Mouse (Mus musculus): Measurements from ENCODE around the gene Olfr71. TPM values are rescaled to one million over a fixed set of nuclear protein-coding genes. Genes with fewer than 3 reads are reported as not detected.
A peak's percentile ranks its signal among the peaks of the same experiment; 100 is the strongest.

The Olfr71 gene
- polyA plus RNA-seq, 1 experiment, result not detected

DNA sequence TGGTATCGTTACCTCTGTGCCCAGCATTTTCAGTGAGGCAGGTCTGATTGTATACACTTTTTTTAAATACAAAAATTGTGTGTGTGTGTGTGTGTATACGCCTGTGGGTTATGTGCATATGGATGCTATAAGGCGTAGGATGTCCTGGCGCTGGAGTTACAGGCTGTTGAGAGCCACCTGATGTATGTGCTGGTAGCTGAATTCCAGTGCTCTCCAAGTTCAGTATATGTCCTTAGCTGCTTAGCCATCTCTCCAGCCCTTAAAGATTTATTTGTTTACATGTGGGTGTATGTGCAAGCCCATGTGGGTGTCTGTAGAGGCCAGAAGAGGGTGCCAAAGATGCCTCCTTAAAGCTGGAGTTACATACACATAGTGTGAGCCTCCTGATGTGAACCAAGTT, 52.9 kb downstream of the Olfr71 start:
- Histone ChIP-seq H3K4me1 (ENCODE audit: control insufficient read depth, insufficient read depth, insufficient read length, low read length) (0 out of 2 replicates have a peak, but pooled peaks cover 2% of the 10 kb centered on the region), H3K27ac (ENCODE audit: insufficient read depth, low read depth, low read length) (no peak overlapping the region), H3K27me3 (ENCODE audit: control insufficient read depth, insufficient read depth, low read length) (no peaks in the 10 kb centered on the region), H3K4me3 (ENCODE audit: low read depth, low read length) (no peak overlapping the region), H3K36me3 (ENCODE audit: control insufficient read depth, insufficient read depth, low read length) (no peaks in the 10 kb centered on the region)
- TF ChIP-seq POLR2A (IDR thresholded peaks at IDR 0.05; ENCODE audit: low read depth, low read length), result no peak
- TF ChIP-seq CTCF (IDR thresholded peaks at IDR 0.05; ENCODE audit: extremely low read depth, insufficient read length, insufficient replicate concordance, low read depth, low read length), result no peak
- 62% methylated on average over 4 of the region's 4 CpGs for WGBS

DNA sequence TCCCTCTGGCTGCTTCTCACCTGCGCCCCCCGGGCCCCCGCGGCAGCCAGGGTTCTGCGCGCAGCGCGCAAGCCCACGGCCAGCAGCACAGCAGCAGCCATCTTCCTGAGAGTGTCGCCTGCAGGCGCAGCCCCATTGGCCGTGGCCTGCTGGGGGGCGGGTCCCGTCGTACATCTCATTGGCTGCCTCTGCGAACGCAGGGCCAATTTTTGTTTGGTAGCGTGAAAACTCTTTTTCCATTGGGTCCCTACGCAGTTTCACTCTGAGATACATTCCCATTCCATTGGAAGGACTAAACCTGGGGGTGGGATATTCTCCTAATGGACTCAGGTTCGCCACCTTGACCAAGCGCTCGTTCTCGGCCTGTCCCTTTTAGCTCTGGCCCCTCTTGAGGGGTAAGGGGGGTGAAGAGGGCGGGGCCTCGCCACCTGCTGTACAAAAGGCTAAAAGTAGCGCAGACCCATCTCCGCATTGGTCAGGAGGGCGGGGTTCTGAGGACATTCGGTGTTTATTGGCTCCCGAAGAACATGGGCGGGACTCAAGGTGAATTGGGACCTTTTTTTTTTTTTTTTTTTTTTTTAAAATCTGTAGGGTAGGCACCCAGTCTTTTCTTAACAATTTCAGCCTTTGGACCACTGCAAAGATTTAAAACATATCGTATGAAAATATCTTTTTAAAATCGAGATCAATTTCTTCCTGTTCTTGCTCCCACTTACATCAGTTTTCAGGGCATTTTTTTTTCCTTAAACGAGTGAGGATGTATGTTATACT, 53.5 kb downstream of the Olfr71 start, which contains the start of gene Hint2:
Hint2 (minus strand) TSS at position 128 of the 771 bp plus-strand sequence.
- Histone ChIP-seq H3K27ac (ENCODE audit: insufficient read depth, low read depth, low read length) (peak within 1 kb of the TSS; percentile 66), H3K4me3 (ENCODE audit: low read depth, low read length) (peak within 1 kb of the TSS; percentile 93), H3K4me1 (ENCODE audit: control insufficient read depth, insufficient read depth, insufficient read length, low read length) (0 out of 2 replicates have a peak, but pooled peaks cover 2% of the 10 kb centered on the region), H3K36me3 (ENCODE audit: control insufficient read depth, insufficient read depth, low read length) (no peaks in the 10 kb centered on the region), H3K27me3 (ENCODE audit: control insufficient read depth, insufficient read depth, low read length) (no peaks in the 10 kb centered on the region)
- TF ChIP-seq POLR2A (IDR thresholded peaks at IDR 0.05; ENCODE audit: low read depth, low read length) (peak; percentile 74), CTCF (IDR thresholded peaks at IDR 0.05; ENCODE audit: extremely low read depth, insufficient read length, insufficient replicate concordance, low read depth, low read length) (0 out of 2 replicates have a peak, but pooled peaks have one; percentile 20)
- under 1% methylated on average over 34 of the region's 34 CpGs for WGBS

DNA sequence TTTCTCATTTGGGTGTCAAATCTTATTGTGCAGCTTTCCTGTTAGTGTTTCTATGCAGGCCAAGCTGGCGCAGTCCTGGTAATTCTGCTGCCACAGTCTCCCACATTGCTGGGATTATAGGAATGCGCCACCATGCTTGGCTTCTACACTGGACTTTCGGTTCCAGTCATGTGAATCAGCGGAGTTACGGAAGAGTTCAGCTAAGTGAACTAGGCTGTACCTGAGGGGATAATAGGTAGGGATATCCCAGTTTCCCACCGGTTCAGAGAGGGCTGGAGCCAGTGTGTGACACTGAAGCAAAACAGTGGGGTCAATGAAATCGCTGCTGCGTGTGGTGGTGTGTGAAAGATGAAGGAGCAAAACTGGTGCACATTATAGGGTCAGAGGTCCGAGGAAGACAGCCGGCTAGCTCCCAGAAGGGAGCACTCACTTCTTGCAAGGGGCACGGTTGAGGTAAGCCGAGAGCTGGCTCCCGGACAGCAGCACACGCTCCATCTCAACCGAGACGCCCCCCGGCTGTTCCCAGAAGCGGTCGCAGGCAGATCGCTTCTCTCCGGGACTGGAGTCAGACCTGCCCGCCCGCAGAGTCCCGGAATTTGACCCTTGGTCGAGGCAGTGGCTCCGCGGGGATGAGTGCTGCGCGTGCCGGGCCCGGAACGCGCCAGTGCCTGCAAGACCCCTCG, 54.3 kb downstream of the Olfr71 start:
- TF ChIP-seq POLR2A (IDR thresholded peaks at IDR 0.05; ENCODE audit: low read depth, low read length) (no peak), CTCF (IDR thresholded peaks at IDR 0.05; ENCODE audit: extremely low read depth, insufficient read length, insufficient replicate concordance, low read depth, low read length) (no peak)
- Histone ChIP-seq H3K36me3 (ENCODE audit: control insufficient read depth, insufficient read depth, low read length) (no peaks in the 10 kb centered on the region), H3K27ac (ENCODE audit: insufficient read depth, low read depth, low read length) (peak overlapping the region; percentile 66), H3K4me3 (ENCODE audit: low read depth, low read length) (peak overlapping the region; percentile 93), H3K4me1 (ENCODE audit: control insufficient read depth, insufficient read depth, insufficient read length, low read length) (0 out of 2 replicates have a peak, but pooled peaks cover 2% of the 10 kb centered on the region), H3K27me3 (ENCODE audit: control insufficient read depth, insufficient read depth, low read length) (no peaks in the 10 kb centered on the region)
- WGBS, result 3% methylated on average over 34 of the region's 34 CpGs

Other genes starting within 250 kb of the Olfr71 start
- gene Sit1, start 226.5 kb downstream of the Olfr71 start, polyA plus RNA-seq (2012; rRNA removed), result 0.96 and 1.9 TPM in 2 replicates
- 365 and 503 TPM in 2 replicates for gene Ccdc107, start 217.4 kb downstream of the Olfr71 start, polyA plus RNA-seq (2012; rRNA removed)
- 21.6 and 38.3 TPM in 2 replicates for gene Arhgef39, start 210.6 kb downstream of the Olfr71 start, polyA plus RNA-seq (2012; rRNA removed)
- 36.6 and 47.7 TPM in 2 replicates for gene Car9, start 203.3 kb downstream of the Olfr71 start, polyA plus RNA-seq (2012; rRNA removed)
- gene Tpm2, start 186.5 kb downstream of the Olfr71 start, polyA plus RNA-seq (2012; rRNA removed), result 31.6 and 37.0 TPM in 2 replicates
- gene Creb3, start 147.9 kb downstream of the Olfr71 start, polyA plus RNA-seq (2012; rRNA removed), result 66.9 and 133 TPM in 2 replicates
- gene Tln1, start 147.6 kb downstream of the Olfr71 start, polyA plus RNA-seq (2012; rRNA removed), result 47.2 and 78.0 TPM in 2 replicates
- gene Rgp1, start 131.5 kb downstream of the Olfr71 start, polyA plus RNA-seq (2012; rRNA removed), result 20.2 and 31.9 TPM in 2 replicates
- gene Gba2, start 131.4 kb downstream of the Olfr71 start, polyA plus RNA-seq (2012; rRNA removed), result 5.3 and 7.6 TPM in 2 replicates
- not detected in 2 replicates for gene Msmp, start 125.8 kb downstream of the Olfr71 start, polyA plus RNA-seq (2012; rRNA removed)
- gene Npr2, start 78.3 kb downstream of the Olfr71 start, polyA plus RNA-seq (2012; rRNA removed), result 5.8 and 6.3 TPM in 2 replicates
- gene Spag8, start 56.7 kb downstream of the Olfr71 start, polyA plus RNA-seq (2012; rRNA removed), result 0.39 and 0.63 TPM in 2 replicates
- gene Hint2, start 53.8 kb downstream of the Olfr71 start, polyA plus RNA-seq (2012; rRNA removed), result 59.9 and 73.8 TPM in 2 replicates
- gene Tmem8b, start 41.3 kb downstream of the Olfr71 start, polyA plus RNA-seq (2012; rRNA removed), result 3.0 and 4.3 TPM in 2 replicates
- not detected in 2 replicates for gene Fam221b, start 41.1 kb downstream of the Olfr71 start, polyA plus RNA-seq (2012; rRNA removed)
- gene Olfr70, start 9.4 kb downstream of the Olfr71 start, polyA plus RNA-seq (2012; rRNA removed), result not detected in 2 replicates
- gene Hrct1, start 16.9 kb upstream of the Olfr71 start, polyA plus RNA-seq (2012; rRNA removed), result 1.0 and 2.0 TPM in 2 replicates
- 0.28 and 1.1 TPM in 2 replicates for gene Spaar, start 19.8 kb upstream of the Olfr71 start, polyA plus RNA-seq (2012; rRNA removed)
- not detected in 2 replicates for gene Olfr159, start 60.8 kb upstream of the Olfr71 start, polyA plus RNA-seq (2012; rRNA removed)
- gene Olfr156, start 113.6 kb upstream of the Olfr71 start, polyA plus RNA-seq (2012; rRNA removed), result not detected in 2 replicates
- gene Olfr157, start 129.9 kb upstream of the Olfr71 start, polyA plus RNA-seq (2012; rRNA removed), result 0.04 and 0.10 TPM in 2 replicates
- gene Olfr155, start 141.3 kb upstream of the Olfr71 start, polyA plus RNA-seq (2012; rRNA removed), result not detected in 2 replicates
- gene Reck, start 165.3 kb upstream of the Olfr71 start, polyA plus RNA-seq (2012; rRNA removed), result 1.3 and 2.1 TPM in 2 replicates
- 3.2 and 9.7 TPM in 2 replicates for gene Glipr2, start 247.1 kb upstream of the Olfr71 start, polyA plus RNA-seq (2012; rRNA removed)

Data from small intestine, adult 2 months (tissue).